Mouse (Mus musculus) intestine, embryonic 16.5 days (tissue): ENCODE results near the gene Chst11. TPM values are rescaled to one million over a fixed set of nuclear protein-coding genes. Genes with fewer than 3 reads are reported as not detected.
"Not testable (repeated sequence)": the region's sequence is repeated elsewhere in the genome, so short reads cannot be mapped to it uniquely, and the experiment has no call there.

Experiments used
- ATAC-seq: fragments of 200-750 bp; cut with Nextera tagmentation; 2 replicates; pipeline ENCODE4 v1.8.0; 2017; ENCODE audit warnings: moderate TSS enrichment, moderate library complexity
- H3K27ac ChIP-seq: fragments of 300-500 bp; sonication (generic); 2 replicates; pipeline ENCODE4 v1.5.1; 2014; ENCODE audit warnings: mild to moderate bottlenecking, low read length
- H3K27me3 ChIP-seq: fragments of 300-500 bp; sonication (generic); replicated peaks from 2 replicates; pipeline ENCODE4 v1.6.1; 2014; ENCODE audit warnings: low read length, control low read depth, mixed read lengths; ENCODE audit not compliant: control insufficient read depth, insufficient read depth
- H3K36me3 ChIP-seq: fragments of 300-500 bp; sonication (generic); 2 replicates; pipeline ENCODE4 v1.6.1; 2014; ENCODE audit warnings: low read length, control low read depth; ENCODE audit not compliant: control insufficient read depth, insufficient read depth
- H3K4me1 ChIP-seq: fragments of 300-500 bp; sonication (generic); 2 replicates; pipeline ENCODE4 v1.6.1; 2014; ENCODE audit warnings: low read length, control low read depth, mixed read lengths; ENCODE audit not compliant: control insufficient read depth, insufficient read depth
- H3K4me2 ChIP-seq: fragments of 300-500 bp; sonication (generic); 2 replicates; pipeline ENCODE4 v1.6.1; 2014; ENCODE audit warnings: low read depth, low read length, control low read depth
- H3K4me3 ChIP-seq: fragments of 300-500 bp; sonication (generic); 2 replicates; pipeline ENCODE4 v1.5.1; 2014; ENCODE audit warnings: mild to moderate bottlenecking, low read length
- H3K9ac ChIP-seq: fragments of 300-500 bp; sonication (generic); 2 replicates; pipeline ENCODE4 v1.6.1; 2014; ENCODE audit warnings: low read depth, low read length
- H3K9me3 ChIP-seq: fragments of 300-500 bp; sonication (generic); 2 replicates; pipeline ENCODE4 v1.6.1; 2016; ENCODE audit warnings: low read length, control low read depth; ENCODE audit not compliant: control insufficient read depth
- WGBS: fragments of 180-500 bp; shearing (Covaris S2); extraction: QIAGEN DNeasy Blood & Tissue Kit; methylation state at CpG from one replicate; pipeline ENCODE4 v1.1.7; 2014; 5-methylcytosine and 5-hydroxymethylcytosine counted together
- polyA plus RNA-seq: library from polyadenylated mRNA; unstranded; fragments of >200 nt; fragmentation: Nextera tagmentation; extraction: Ambion mirVana; gene quantifications from 2 replicates; pipeline ENCODE4 v1.2.1, GENCODE M21; 2015

The Chst11 gene
- polyA plus RNA-seq, 1 experiment from 2014 or later: 0.88 TPM

- WGBS: 85% methylated on average over 5 of the region's 5 CpGs
Observed at GRCm38 (mm10) chr10:83114564-83114963, 129.3 kb downstream of the Chst11 start.

GRCm38 (mm10) chr10:83116889-83117288 is 131.6 kb downstream of the Chst11 start:
- H3K9ac ChIP-seq: no peak overlapping the region; the same call in 1 of the 2 replicates
- H3K4me3 ChIP-seq: no peak overlapping the region
- H3K4me1 ChIP-seq: peaks cover 22% of the 10 kb centered on the region
- ATAC-seq: no peak
- no peak overlapping the region for H3K4me2 ChIP-seq
- no peaks in the 10 kb centered on the region for H3K27me3 ChIP-seq
- no peak overlapping the region for H3K27ac ChIP-seq
- H3K36me3 ChIP-seq: no peaks in the 10 kb centered on the region
- 41% methylated on average over 11 of the region's 11 CpGs for WGBS
- no peaks in the 10 kb centered on the region for H3K9me3 ChIP-seq

More at GRCm38 (mm10) chr10:83114564-83114963, 129.3 kb downstream of the Chst11 start:
- H3K4me3 ChIP-seq: no peak overlapping the region
- H3K9ac ChIP-seq: no peak overlapping the region
- peaks cover 13% of the 10 kb centered on the region for H3K4me1 ChIP-seq
- H3K4me2 ChIP-seq: no peak overlapping the region
- H3K9me3 ChIP-seq: no peaks in the 10 kb centered on the region
- ATAC-seq: no peak
- no peaks in the 10 kb centered on the region for H3K27me3 ChIP-seq
- no peaks in the 10 kb centered on the region for H3K36me3 ChIP-seq
- no peak overlapping the region for H3K27ac ChIP-seq

GRCm38 (mm10) chr10:83117851-83118250 is 132.6 kb downstream of the Chst11 start:
- no peak overlapping the region for H3K4me3 ChIP-seq
- no peaks in the 10 kb centered on the region for H3K27me3 ChIP-seq
- H3K9me3 ChIP-seq: no peaks in the 10 kb centered on the region
- ATAC-seq: no peak
- peaks cover 22% of the 10 kb centered on the region for H3K4me1 ChIP-seq
- H3K4me2 ChIP-seq: no peak overlapping the region
- 90% methylated on average over 6 of the region's 6 CpGs for WGBS
- no peak overlapping the region for H3K9ac ChIP-seq
- no peak overlapping the region for H3K27ac ChIP-seq
- H3K36me3 ChIP-seq: no peaks in the 10 kb centered on the region

GRCm38 (mm10) chr10:83118613-83119012 is 133.3 kb downstream of the Chst11 start:
- Histone ChIP-seq H3K36me3 (no peaks in the 10 kb centered on the region), H3K9me3 (no peaks in the 10 kb centered on the region), H3K4me2 (no peak overlapping the region), H3K4me3 (no peak overlapping the region), H3K9ac (no peak overlapping the region), H3K27me3 (no peaks in the 10 kb centered on the region), H3K4me1 (peaks cover 19% of the 10 kb centered on the region), H3K27ac (no peak overlapping the region)
- 65% methylated on average over 3 of the region's 3 CpGs for WGBS
- no peak for ATAC-seq

GRCm38 (mm10) chr10:83119016-83119415 is 133.7 kb downstream of the Chst11 start:
- H3K36me3 ChIP-seq: no peaks in the 10 kb centered on the region
- 79% methylated on average over 10 of the region's 10 CpGs for WGBS
- no peak overlapping the region for H3K4me3 ChIP-seq
- no peak overlapping the region for H3K9ac ChIP-seq
- no peak overlapping the region for H3K27ac ChIP-seq
- H3K27me3 ChIP-seq: no peaks in the 10 kb centered on the region
- peaks cover 19% of the 10 kb centered on the region for H3K4me1 ChIP-seq
- no peak for ATAC-seq
- no peaks in the 10 kb centered on the region for H3K9me3 ChIP-seq
- H3K4me2 ChIP-seq: no peak overlapping the region

- not testable (repeated sequence) for H3K9ac ChIP-seq, H3K27me3 ChIP-seq, H3K36me3 ChIP-seq, H3K27ac ChIP-seq, H3K4me3 ChIP-seq, ATAC-seq, H3K9me3 ChIP-seq, H3K4me2 ChIP-seq
- WGBS: 79% methylated on average over 8 of the region's 8 CpGs
- peaks cover 23% of the 10 kb centered on the region for H3K4me1 ChIP-seq
Observed at GRCm38 (mm10) chr10:83119461-83119860, 134.2 kb downstream of the Chst11 start.

GRCm38 (mm10) chr10:83119909-83120308 is 134.6 kb downstream of the Chst11 start:
- no peak overlapping the region for H3K9ac ChIP-seq
- H3K36me3 ChIP-seq: no peaks in the 10 kb centered on the region
- no peaks in the 10 kb centered on the region for H3K27me3 ChIP-seq
- no peak overlapping the region for H3K4me3 ChIP-seq
- H3K9me3 ChIP-seq: no peaks in the 10 kb centered on the region
- peaks cover 23% of the 10 kb centered on the region for H3K4me1 ChIP-seq
- H3K4me2 ChIP-seq: no peak overlapping the region
- peak; percentile 55 for ATAC-seq
- WGBS: 57% methylated on average over 9 of the region's 9 CpGs
- no peak overlapping the region for H3K27ac ChIP-seq

- no peak overlapping the region for H3K9ac ChIP-seq
- H3K27ac ChIP-seq: no peak overlapping the region
- H3K4me1 ChIP-seq: peaks cover 18% of the 10 kb centered on the region
- H3K27me3 ChIP-seq: no peaks in the 10 kb centered on the region
- ATAC-seq: no peak
- 60% methylated on average over 4 of the region's 4 CpGs for WGBS
- H3K4me3 ChIP-seq: no peak overlapping the region
- no peaks in the 10 kb centered on the region for H3K9me3 ChIP-seq
- H3K4me2 ChIP-seq: no peak overlapping the region
- H3K36me3 ChIP-seq: no peaks in the 10 kb centered on the region
Observed at GRCm38 (mm10) chr10:83120938-83121337, 135.6 kb downstream of the Chst11 start.

GRCm38 (mm10) chr10:83124560-83124959 is 139.3 kb downstream of the Chst11 start:
- 66% methylated on average over 3 of the region's 3 CpGs for WGBS
- Histone ChIP-seq H3K9me3 (no peaks in the 10 kb centered on the region), H3K4me1 (peaks cover 13% of the 10 kb centered on the region; the same call in 1 of the 2 replicates), H3K36me3 (no peaks in the 10 kb centered on the region), H3K9ac (no peak overlapping the region), H3K27ac (peak overlapping the region; percentile 26; the same call in 1 of the 2 replicates), H3K27me3 (no peaks in the 10 kb centered on the region), H3K4me2 (no peak overlapping the region), H3K4me3 (no peak overlapping the region)
- peak; percentile 79 for ATAC-seq

- 62% methylated on average over 9 of the region's 9 CpGs for WGBS
Observed at GRCm38 (mm10) chr10:83126447-83126846, 141.1 kb downstream of the Chst11 start.

More at GRCm38 (mm10) chr10:83126447-83126846, 141.1 kb downstream of the Chst11 start:
- H3K27ac ChIP-seq: no peak overlapping the region
- H3K9me3 ChIP-seq: no peaks in the 10 kb centered on the region
- no peak for ATAC-seq
- no peak overlapping the region for H3K4me3 ChIP-seq
- H3K4me2 ChIP-seq: no peak overlapping the region
- no peaks in the 10 kb centered on the region for H3K27me3 ChIP-seq
- H3K36me3 ChIP-seq: no peaks in the 10 kb centered on the region
- H3K4me1 ChIP-seq: 0 out of 2 replicates have a peak, but pooled peaks cover 4% of the 10 kb centered on the region
- no peak overlapping the region for H3K9ac ChIP-seq
